Mouse (Mus musculus): Measurements from ENCODE around the gene Tomm20.

DNA sequence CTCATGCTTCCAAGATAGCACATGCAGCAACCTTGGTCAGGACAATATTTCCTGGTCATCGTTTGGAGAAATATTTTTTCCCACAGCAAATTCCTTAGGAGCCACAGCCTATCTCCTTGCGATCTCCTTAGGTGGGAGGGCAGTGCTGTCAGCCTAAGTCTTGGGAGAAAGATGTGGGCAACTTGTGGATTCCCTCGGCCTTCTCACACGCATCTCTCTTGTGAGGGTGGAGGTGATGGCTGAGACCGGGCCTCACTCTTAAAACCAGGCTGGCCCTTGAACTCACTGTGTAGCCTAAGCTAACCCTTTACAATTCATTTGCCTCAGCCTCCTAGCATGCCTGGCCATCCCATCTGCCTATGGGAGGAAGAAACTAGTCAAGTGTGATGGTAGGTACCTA, 25.9 kb downstream of the Tomm20 start:
- TF ChIP-seq CTCF (IDR thresholded peaks at IDR 0.05; ENCODE audit: extremely low read depth, insufficient read depth, insufficient read length, insufficient replicate concordance) (no peak), POLR2A (IDR thresholded peaks at IDR 0.05; ENCODE audit: low read depth, low read length) (no peak)

Measured in spleen, adult 2 months (tissue).